Mouse (Mus musculus) erythroblast, embryonic 14.5 days (primary cell): Measurements from ENCODE around the gene Krt18.
"Not testable (repeated sequence)": the region's sequence is repeated elsewhere in the genome, so short reads cannot be mapped to it uniquely, and the experiment has no call there.

Experiments
- GATA1 ChIP-seq: IDR thresholded peaks from 2 replicates; pipeline ENCODE4 v1.6.1; 2012; ENCODE audit warnings: low read length, inconsistent platforms, mixed read lengths
- TAL1 ChIP-seq: IDR thresholded peaks from 3 replicates; pipeline ENCODE4 v1.6.1; 2012; ENCODE audit warnings: low read length, inconsistent platforms, mixed read lengths

DNA sequence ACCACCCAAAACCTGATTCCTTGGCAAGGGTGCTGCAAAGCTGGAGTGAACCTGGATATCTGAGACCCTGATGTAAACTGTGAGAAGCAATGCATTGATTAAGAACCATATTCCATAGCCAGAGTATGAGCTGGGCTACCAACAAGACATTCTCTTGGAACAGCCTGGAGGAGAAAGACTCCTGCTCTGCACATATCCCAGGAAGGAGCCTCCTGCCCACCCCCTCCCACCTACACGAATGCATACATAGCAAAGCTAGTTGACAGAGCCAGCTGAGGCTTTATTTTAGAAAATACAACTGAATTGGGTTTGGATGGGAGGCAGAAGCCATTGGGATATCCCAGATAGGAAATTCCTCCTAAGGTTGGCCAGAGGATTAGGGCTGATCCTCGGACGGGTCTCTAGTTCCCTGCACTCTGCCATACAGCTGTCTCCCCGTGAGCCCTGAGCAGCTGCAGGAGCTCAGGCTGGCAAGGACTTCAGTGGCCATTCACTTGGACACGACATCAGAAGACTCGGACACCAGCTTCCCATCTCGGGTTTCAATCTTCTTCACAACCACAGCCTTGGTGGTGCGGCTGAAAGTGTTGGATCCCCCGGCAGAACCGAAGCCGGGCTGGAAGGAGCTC lies 31.4 kb upstream of the Krt18 start:
- not testable (repeated sequence) for TF ChIP-seq GATA1, TAL1
